Mouse (Mus musculus): ENCODE measurements around the gene Clec2d. TPM values are rescaled to one million over a fixed set of nuclear protein-coding genes. Genes with fewer than 3 reads are reported as not detected.
A peak's percentile ranks its signal among the peaks of the same experiment; 100 is the strongest.
"Not testable (repeated sequence)": the region's sequence is repeated elsewhere in the genome, so short reads cannot be mapped to it uniquely, and the experiment has no call there.

The Clec2d gene
- polyA plus RNA-seq, 3 experiments from 2014 or later: 12.0 to 41.7 (median 33.6) TPM

- ATAC-seq: not testable (repeated sequence)
Observed at GRCm38 (mm10) chr6:129187816-129188215, 7.4 kb downstream of the Clec2d start.

GRCm38 (mm10) chr6:129193431-129193830 is 13.0 kb downstream of the Clec2d start:
- ATAC-seq: no peak

DNA sequence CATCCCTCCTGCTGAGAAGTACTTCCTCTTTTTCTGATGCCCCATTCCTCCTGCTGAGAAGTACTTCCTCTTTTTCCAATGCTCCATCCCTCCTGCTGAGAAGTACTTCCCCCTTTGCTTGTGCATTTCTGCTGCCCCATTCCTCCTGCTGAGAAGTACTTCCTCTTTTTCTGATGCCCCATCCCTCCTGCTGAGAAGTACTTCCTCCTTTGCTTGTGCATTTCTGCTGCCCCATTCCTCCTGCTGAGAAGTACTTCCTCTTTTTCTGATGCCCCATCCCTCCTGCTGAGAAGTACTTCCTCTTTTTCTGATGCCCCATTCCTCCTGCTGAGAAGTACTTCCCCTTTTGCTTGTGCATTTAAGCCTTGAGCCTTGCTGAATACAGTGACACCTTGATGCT is 19.7 kb downstream of the Clec2d start:
- ATAC-seq: not testable (repeated sequence)

DNA sequence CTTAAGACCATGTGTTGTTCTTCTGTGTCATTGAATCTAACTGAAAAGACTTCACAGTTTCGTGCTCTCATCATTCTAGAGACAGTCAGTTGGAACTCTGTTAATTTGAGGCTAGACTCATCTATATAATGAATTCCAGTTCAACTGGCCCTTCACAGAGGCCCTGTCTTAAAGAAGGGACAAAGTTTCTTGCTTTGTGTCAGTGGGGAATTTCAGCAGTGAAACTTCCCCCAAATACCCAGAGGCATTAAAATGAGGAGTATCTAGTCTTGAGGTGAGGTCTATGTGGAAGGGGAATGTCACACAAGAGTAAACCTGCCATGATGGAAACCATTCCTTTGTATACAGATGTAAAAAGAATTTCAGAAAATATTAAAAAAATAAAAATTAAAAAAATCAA is 21.9 kb downstream of the Clec2d start:
- no peak for ATAC-seq

GRCm38 (mm10) chr6:129204342-129204741 is 23.9 kb downstream of the Clec2d start:
- ATAC-seq: no peak

DNA sequence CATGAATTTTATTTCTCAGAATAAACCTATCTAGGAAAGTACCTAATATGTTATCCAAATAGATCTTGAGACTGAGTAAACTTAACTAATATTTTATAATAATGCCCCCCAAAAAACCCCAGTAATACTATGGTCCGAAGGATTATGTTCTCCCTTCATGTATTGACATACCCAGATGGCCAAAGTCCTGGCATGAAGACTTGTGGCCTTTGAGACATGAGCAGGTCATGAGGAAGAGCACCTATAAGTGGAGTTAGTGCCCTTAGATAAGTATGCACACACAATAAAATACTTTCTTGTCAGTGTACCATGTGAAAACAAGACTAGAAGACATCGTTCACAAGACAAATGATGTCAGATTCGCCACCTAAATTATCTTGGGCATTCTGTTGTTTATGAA is 24.4 kb downstream of the Clec2d start:
- no peak for ATAC-seq

DNA sequence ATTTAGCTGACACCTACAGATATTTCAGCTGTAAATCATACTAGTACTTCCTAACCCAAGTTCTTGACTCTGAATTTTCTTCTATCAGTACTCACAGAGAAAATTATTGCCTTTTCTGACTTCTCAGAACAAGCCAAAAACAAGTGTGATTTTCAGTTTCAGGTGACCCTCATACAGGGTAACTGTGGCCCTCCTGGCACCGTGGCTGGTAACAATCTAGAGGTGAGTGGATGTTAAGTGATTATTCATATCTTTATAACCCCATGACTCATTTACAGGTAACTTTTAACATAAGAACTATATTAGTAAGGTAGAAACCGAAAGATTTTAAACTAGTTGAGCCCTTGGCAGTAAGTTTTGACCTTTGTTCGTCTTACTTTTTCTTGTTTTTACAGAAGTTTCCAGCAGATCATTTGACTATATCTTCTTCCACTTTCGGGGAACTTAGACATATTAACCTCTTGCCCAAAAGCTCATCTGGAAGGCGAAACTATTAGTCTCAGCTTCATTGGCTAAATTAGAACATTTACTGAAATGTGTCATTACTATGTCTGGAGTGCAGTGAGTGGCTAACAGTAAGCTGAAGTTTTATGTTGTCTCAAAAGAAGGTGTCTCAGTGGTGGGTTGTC is 28.6 kb downstream of the Clec2d start:
- peak; percentile 28 for ATAC-seq

DNA sequence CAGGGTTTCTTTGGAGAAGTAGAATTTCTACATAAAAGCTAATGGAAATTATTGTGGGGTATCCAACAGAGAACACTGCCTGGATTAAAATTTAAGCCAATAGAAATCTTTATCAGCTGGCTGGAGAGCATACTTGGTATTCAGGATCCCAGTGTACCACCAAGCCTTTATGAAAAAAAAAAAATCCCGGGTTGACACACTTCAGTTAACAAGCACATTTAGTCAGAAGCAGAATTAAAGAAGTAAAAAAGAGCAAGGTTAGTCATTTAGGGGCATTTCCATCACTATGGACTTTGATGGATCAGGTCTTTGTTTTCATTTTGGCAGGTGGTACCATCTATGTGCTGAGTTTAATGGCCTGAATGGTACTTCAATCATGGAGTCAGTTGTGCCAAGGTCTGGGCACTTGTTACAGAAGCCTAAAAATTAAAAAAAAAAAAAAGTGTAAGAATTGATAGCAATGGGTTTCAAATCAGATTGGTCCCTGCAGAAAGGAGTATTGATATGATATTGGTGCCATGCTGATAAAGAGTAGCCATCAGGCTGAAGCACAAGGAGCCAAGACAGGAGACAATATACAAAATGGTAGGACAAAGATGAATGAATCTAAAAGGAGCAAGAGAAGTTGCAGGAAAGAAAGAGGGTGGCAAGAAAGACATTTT is 29.5 kb downstream of the Clec2d start:
- no peak for ATAC-seq

GRCm38 (mm10) chr6:129210447-129210790 is 30.0 kb downstream of the Clec2d start:
- ATAC-seq: peak; percentile 93

DNA sequence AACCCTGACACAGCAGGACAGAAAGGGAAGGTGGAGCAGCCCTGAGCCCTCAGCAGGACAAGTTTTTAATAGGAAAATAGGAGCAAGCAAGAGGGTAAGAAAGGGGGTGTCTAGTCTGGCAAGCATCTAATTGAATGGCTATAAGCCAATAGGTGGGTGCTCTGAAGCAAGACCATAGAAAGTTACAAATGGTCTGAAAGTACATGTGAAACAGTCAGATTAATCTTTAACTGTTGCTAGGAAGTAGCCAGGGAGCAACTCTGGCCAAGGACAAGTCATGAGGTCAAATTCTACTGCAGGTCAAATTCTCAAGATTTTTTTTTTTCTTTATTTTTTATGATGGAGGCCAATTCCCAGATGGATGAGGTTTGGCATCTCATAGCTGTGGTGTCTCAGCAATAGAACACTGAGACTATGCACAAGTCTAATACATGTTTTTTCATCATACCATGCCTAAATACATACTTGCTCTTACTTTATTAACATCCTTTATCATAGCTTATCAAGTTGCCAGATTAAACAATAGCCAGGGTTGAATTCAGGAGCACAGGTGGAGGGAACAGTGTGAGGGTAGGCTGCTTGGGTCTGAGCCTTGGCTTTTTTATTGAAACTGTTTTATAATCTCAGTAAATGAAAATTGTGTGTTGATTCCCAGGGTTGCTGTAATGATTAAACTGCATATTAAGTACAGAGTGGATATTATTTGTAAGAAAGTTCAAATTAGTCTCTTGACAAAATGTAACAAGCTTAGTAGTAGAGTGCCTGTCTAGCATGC is 32.2 kb downstream of the Clec2d start:
- no peak for ATAC-seq

GRCm38 (mm10) chr6:129213497-129213896 is 33.1 kb downstream of the Clec2d start:
- ATAC-seq: no peak

DNA sequence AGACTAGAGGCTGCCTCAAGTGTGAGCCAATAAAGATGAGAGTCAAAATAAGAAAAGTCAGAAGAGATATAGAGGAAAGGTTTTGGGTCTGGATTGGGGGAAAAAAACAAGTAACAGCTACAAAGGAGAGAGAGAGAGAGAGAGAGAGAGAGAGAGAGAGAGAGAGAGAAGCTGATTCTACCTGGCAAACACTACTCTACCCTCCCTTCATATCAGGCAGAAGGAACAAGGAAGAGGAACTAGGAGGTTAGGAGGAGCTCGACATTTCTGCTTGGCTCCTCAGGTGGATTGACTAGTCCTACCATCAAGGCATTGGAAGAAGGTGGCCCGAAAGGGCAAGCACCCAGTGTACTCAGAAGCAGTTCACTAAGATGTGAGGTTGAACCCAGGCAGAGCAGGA is 33.8 kb downstream of the Clec2d start:
- no peak for ATAC-seq

- ATAC-seq: no peak
Observed at GRCm38 (mm10) chr6:129215053-129215452, 34.6 kb downstream of the Clec2d start.

DNA sequence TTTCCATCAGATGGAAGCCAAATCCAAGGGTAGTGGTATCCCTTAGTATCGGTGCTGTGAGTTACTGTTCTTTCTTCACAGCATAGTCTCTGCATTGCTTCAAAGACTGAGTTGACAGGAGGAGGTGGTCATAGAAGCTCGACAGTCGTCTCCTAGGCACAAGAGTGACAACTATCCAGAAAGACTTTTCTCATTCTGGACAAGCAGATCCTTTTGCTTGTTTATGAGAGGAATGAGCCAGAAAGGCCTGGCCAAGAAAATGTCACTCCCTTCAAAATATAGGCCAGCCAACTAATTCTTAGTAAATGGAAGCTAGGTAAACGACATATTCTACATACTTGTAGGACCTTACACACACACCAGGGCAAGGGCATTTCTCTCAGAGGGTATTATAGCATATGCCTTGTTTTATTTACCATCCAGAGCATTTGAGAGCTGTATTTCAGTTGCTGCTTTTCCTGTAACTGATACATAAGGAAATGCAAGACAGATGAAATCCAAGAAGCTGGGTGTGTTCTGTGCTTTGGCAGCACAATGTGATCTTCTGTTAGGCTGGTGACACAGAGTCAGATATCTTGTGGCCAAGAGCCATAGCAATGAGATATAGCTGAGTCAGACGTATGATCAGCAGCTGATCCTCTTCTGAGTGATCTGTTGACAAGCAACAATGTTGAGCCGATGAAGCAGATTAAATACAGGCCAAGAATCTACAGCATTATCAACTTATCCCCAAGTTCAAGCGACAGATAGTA is 35.6 kb downstream of the Clec2d start:
- ATAC-seq: peak; percentile 48

DNA sequence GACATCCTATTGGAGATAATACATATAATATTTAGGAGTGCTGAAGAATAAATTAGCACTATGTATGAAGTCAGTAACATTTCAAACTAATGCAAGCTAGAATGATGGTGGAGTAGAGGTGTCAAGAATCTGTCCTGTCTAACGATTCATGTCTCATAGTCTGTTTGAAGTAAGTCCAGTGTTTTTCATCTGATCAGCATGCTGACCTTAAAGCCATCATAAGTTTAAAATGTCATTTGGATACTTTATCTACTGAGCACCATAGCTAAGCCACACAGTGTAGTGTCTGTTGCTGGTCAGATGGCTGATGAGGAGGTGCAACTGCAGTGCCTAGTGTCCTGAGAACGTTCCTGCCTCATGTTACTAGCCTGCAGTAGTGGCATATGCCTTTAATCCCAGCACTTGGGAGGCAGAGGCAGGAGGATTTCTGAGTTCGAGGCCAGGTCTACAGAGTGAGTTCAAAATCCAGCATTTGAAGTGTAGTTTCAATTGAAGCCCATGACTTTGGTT is 36.4 kb downstream of the Clec2d start:
- no peak for ATAC-seq

GRCm38 (mm10) chr6:129218191-129218696 is 37.8 kb downstream of the Clec2d start:
- ATAC-seq: no peak

GRCm38 (mm10) chr6:129219897-129220517 is 39.6 kb downstream of the Clec2d start:
- peak; percentile 39 for ATAC-seq

DNA sequence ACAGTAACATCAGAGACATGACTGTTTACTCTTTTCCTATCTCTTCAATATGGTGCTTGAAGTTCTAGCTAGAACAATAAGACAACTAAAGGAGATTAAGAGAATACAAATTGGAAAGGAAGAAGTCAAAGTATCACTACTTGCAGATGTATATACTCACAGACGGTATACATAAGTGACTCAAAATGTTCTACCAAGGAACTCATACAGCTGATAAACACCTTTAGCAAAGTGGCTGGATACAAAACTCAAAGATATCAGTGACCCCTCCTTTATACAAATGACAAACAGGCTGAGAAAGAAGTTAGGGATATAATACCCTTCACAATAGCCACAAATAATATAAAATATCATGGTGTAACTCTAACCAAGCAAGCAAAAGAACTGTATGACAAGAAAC is 40.6 kb downstream of the Clec2d start:
- ATAC-seq: no peak

DNA sequence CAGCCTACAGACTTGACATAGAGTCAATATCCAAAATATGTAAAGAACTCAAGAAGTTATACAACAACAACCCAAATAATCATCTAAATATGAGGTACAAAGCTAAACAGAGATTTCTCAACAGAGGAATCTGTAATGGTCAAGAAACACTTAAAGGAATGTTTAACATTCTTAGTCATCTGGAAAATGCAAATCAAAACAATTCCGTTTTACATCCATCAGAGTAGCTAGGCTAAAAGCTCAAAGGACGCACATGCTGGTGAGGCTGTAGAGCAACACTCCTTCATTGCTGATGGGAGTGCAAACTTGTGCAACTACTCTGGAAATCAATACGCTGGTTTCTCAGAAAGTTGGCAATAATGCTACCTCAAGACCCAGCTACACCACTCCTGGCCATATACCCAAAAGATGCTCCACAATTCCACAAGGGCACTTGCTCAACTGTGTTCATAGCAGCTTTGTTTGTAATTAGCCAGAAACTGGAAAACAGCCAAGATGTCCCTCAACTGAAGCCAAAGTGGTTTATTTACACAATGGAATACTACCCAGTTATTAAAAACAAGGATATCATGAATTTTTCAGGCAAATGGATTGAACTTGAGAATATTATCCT is 41.9 kb downstream of the Clec2d start:
- no peak for ATAC-seq

GRCm38 (mm10) chr6:129223611-129224010 is 43.2 kb downstream of the Clec2d start:
- no peak for ATAC-seq

DNA sequence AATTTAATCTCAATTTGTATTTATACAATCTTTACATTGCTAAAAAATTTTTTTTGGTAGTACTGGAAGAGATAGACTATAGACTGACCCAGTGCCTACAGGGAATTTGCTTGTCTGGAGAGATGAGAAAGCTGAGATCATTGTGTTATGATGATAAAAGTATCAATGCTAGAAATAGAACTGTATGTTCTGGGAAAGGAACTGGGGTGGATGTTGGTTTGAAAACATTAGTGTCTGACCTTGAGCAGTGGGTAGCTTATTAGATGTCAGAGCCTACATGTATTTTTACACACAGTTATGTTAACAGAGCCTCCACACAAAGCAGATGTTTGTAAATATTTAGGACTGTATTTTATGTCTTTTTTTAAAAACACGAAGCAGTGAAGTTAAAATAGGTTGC is 43.7 kb downstream of the Clec2d start:
- ATAC-seq: no peak

- ATAC-seq: no peak
Observed at GRCm38 (mm10) chr6:129225078-129225477, 44.7 kb downstream of the Clec2d start.

Measured in inflammation-experienced regulatory T-cells, adult 6 months (primary cell).